Mouse (Mus musculus): ENCODE measurements around the gene Olfr1198.

Olfr1198 gene

GRCm38 (mm10) chr2:88751270-88751669 lies at the start of gene Olfr1198:
Gene Olfr1198, minus strand, starts transcription at chr2:88751370.
- no peak for DNase-seq

GRCm38 (mm10) chr2:88792736-88793135 lies 41.6 kb upstream of the Olfr1198 start, which contains the start of gene Olfr1201:
Gene Olfr1201, plus strand, starts transcription at chr2:88793036.
- no peak for DNase-seq

GRCm38 (mm10) chr2:88770388-88770787 lies 19.2 kb upstream of the Olfr1198 start, which contains the start of gene Olfr1200:
Gene Olfr1200, minus strand, starts transcription at chr2:88770488.
- no peak for DNase-seq

- no peak for DNase-seq
These were observed 9.2 kb upstream of the Olfr1198 start, which contains the start of gene Olfr1199 for GRCm38 (mm10) chr2:88760369-88760768. Gene Olfr1199, minus strand, starts transcription at chr2:88760469.

GRCm38 (mm10) chr2:88743379-88743778 lies 7.8 kb downstream of the Olfr1198 start:
- no peak for DNase-seq

GRCm38 (mm10) chr2:88732266-88732665 lies 18.9 kb downstream of the Olfr1198 start, which contains the start of gene Olfr1197:
Gene Olfr1197, minus strand, starts transcription at chr2:88732366.
- no peak for DNase-seq

GRCm38 (mm10) chr2:88704497-88704896 lies 46.7 kb downstream of the Olfr1198 start, which contains the start of gene Olfr1196:
Gene Olfr1196, minus strand, starts transcription at chr2:88704597.
- DNase-seq = no peak

Measured in kidney, postnatal 4 days (tissue).